Mouse (Mus musculus): ENCODE results near the gene Cpn1. TPM values are rescaled to one million over a fixed set of nuclear protein-coding genes. Genes with fewer than 3 reads are reported as not detected.
"Not testable (repeated sequence)": the region's sequence is repeated elsewhere in the genome, so short reads cannot be mapped to it uniquely, and the experiment has no call there.

Cpn1 gene
- polyA plus RNA-seq, 1 experiment: 0.27 TPM

- Histone ChIP-seq H3K27ac (ENCODE audit: control insufficient read depth, insufficient read depth, low read length) (no peak overlapping the region), H3K4me3 (ENCODE audit: control insufficient read depth, insufficient read depth, low read length) (no peak overlapping the region), H3K27me3 (ENCODE audit: control insufficient read depth, insufficient read depth, low read length) (no peaks in the 10 kb centered on the region), H3K36me3 (ENCODE audit: control insufficient read depth, insufficient read depth, low read length) (no peaks in the 10 kb centered on the region), H3K4me1 (replicated peaks; ENCODE audit: control insufficient read depth, insufficient read depth, low read length) (no peaks in the 10 kb centered on the region)
- no peak for DNase-seq
- 58% methylated on average over 4 of the region's 4 CpGs for WGBS
- TF ChIP-seq POLR2A (IDR thresholded peaks at IDR 0.05; ENCODE audit: control insufficient read depth, extremely low read depth, insufficient read depth, low read length, poor library complexity) (no peak), CTCF (IDR thresholded peaks at IDR 0.05; ENCODE audit: borderline replicate concordance, control insufficient read depth, extremely low read depth, insufficient read depth, low read length, poor library complexity) (no peak)
These were observed 31.5 kb downstream of the Cpn1 start for GRCm38 (mm10) chr19:43954864-43955263.

- 94% methylated on average over 8 of the region's 8 CpGs for WGBS
- DNase-seq; H3K36me3 ChIP-seq (ENCODE audit: control insufficient read depth, insufficient read depth, low read length); H3K4me1 ChIP-seq (replicated peaks; ENCODE audit: control insufficient read depth, insufficient read depth, low read length); H3K27ac ChIP-seq (ENCODE audit: control insufficient read depth, insufficient read depth, low read length); H3K4me3 ChIP-seq (ENCODE audit: control insufficient read depth, insufficient read depth, low read length); H3K27me3 ChIP-seq (ENCODE audit: control insufficient read depth, insufficient read depth, low read length): not testable (repeated sequence)
These were observed 33.4 kb downstream of the Cpn1 start for GRCm38 (mm10) chr19:43952936-43953335.

GRCm38 (mm10) chr19:43949111-43949810, 37.1 kb downstream of the Cpn1 start:
- H3K4me3 ChIP-seq (ENCODE audit: control insufficient read depth, insufficient read depth, low read length): no peak overlapping the region
- DNase-seq: no peak
- H3K4me1 ChIP-seq (replicated peaks; ENCODE audit: control insufficient read depth, insufficient read depth, low read length): no peaks in the 10 kb centered on the region
- WGBS: 41% methylated on average over 12 of the region's 12 CpGs
- H3K36me3 ChIP-seq (ENCODE audit: control insufficient read depth, insufficient read depth, low read length): no peaks in the 10 kb centered on the region
- H3K27me3 ChIP-seq (ENCODE audit: control insufficient read depth, insufficient read depth, low read length): no peaks in the 10 kb centered on the region
- no peak overlapping the region for H3K27ac ChIP-seq (ENCODE audit: control insufficient read depth, insufficient read depth, low read length)
- TF ChIP-seq POLR2A (IDR thresholded peaks at IDR 0.05; ENCODE audit: control insufficient read depth, extremely low read depth, insufficient read depth, low read length, poor library complexity) (no peak), CTCF (IDR thresholded peaks at IDR 0.05; ENCODE audit: borderline replicate concordance, control insufficient read depth, extremely low read depth, insufficient read depth, low read length, poor library complexity) (no peak)

- Histone ChIP-seq H3K4me1 (replicated peaks; ENCODE audit: control insufficient read depth, insufficient read depth, low read length) (peaks cover 3% of the 10 kb centered on the region), H3K27ac (ENCODE audit: control insufficient read depth, insufficient read depth, low read length) (no peak overlapping the region), H3K36me3 (ENCODE audit: control insufficient read depth, insufficient read depth, low read length) (no peaks in the 10 kb centered on the region), H3K27me3 (ENCODE audit: control insufficient read depth, insufficient read depth, low read length) (no peaks in the 10 kb centered on the region), H3K4me3 (ENCODE audit: control insufficient read depth, insufficient read depth, low read length) (no peak overlapping the region)
- no peak for DNase-seq
- TF ChIP-seq POLR2A (IDR thresholded peaks at IDR 0.05; ENCODE audit: control insufficient read depth, extremely low read depth, insufficient read depth, low read length, poor library complexity): no peak
- no peak for TF ChIP-seq CTCF (IDR thresholded peaks at IDR 0.05; ENCODE audit: borderline replicate concordance, control insufficient read depth, extremely low read depth, insufficient read depth, low read length, poor library complexity)
- WGBS: 94% methylated on average over 8 of the region's 8 CpGs
These were observed 41.8 kb downstream of the Cpn1 start for GRCm38 (mm10) chr19:43944566-43944965.

- no peak for DNase-seq
- Histone ChIP-seq H3K4me3 (ENCODE audit: control insufficient read depth, insufficient read depth, low read length) (no peak overlapping the region), H3K36me3 (ENCODE audit: control insufficient read depth, insufficient read depth, low read length) (no peaks in the 10 kb centered on the region), H3K27ac (ENCODE audit: control insufficient read depth, insufficient read depth, low read length) (no peak overlapping the region), H3K4me1 (replicated peaks; ENCODE audit: control insufficient read depth, insufficient read depth, low read length) (peaks cover 10% of the 10 kb centered on the region), H3K27me3 (ENCODE audit: control insufficient read depth, insufficient read depth, low read length) (no peaks in the 10 kb centered on the region)
- TF ChIP-seq POLR2A (IDR thresholded peaks at IDR 0.05; ENCODE audit: control insufficient read depth, extremely low read depth, insufficient read depth, low read length, poor library complexity): no peak
- no peak for TF ChIP-seq CTCF (IDR thresholded peaks at IDR 0.05; ENCODE audit: borderline replicate concordance, control insufficient read depth, extremely low read depth, insufficient read depth, low read length, poor library complexity)
- 90% methylated on average over 16 of the region's 16 CpGs for WGBS
These were observed 43.3 kb downstream of the Cpn1 start for GRCm38 (mm10) chr19:43943076-43943475.

GRCm38 (mm10) chr19:43939769-43940689, 46.3 kb downstream of the Cpn1 start, which contains the start of gene Dnmbp:
Dnmbp (minus strand) TSS chr19:43940191.
- DNase-seq: peak; percentile 82
- Histone ChIP-seq H3K4me3 (ENCODE audit: control insufficient read depth, insufficient read depth, low read length) (peak within 1 kb of the TSS; percentile 56), H3K27me3 (ENCODE audit: control insufficient read depth, insufficient read depth, low read length) (no peaks in the 10 kb centered on the region), H3K27ac (ENCODE audit: control insufficient read depth, insufficient read depth, low read length) (no peak within 1 kb of the TSS), H3K36me3 (ENCODE audit: control insufficient read depth, insufficient read depth, low read length) (no peaks in the 10 kb centered on the region), H3K4me1 (replicated peaks; ENCODE audit: control insufficient read depth, insufficient read depth, low read length) (peaks cover 12% of the 10 kb centered on the region)
- TF ChIP-seq CTCF (IDR thresholded peaks at IDR 0.05; ENCODE audit: borderline replicate concordance, control insufficient read depth, extremely low read depth, insufficient read depth, low read length, poor library complexity) (peak; percentile 98), POLR2A (IDR thresholded peaks at IDR 0.05; ENCODE audit: control insufficient read depth, extremely low read depth, insufficient read depth, low read length, poor library complexity) (0 out of 2 replicates have a peak, but pooled peaks have one; percentile 26)
- 5% methylated on average over 82 of the region's 94 CpGs for WGBS
